Mouse (Mus musculus): ENCODE data around the gene Zfp992.
"Not testable (repeated sequence)": the region's sequence is repeated elsewhere in the genome, so short reads cannot be mapped to it uniquely, and the experiment has no call there.

DNA sequence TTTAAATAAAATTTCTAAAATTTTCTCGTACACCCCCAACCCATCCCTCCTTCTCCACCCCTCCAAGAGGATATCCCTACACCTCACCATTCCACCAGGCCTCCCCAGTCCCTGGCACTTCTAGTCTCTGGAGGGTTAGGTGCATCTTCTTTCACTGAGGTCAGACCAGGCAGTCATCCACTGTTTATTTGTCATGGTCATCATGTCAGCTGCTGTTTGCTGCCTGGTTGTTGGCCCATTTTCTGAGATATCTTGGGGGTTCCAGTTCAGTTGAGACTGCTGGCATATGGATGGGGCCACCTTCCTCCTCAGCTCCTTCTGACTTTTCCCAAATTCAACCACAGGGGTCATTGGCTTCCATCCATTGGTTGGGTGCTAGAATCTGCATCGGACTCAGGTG, 11.6 kb upstream of the Zfp992 start:
- not testable (repeated sequence) for TF ChIP-seq CTCF, EP300 (IDR thresholded peaks at IDR 0.05; ENCODE audit: low read depth)

All from liver, embryonic 14.5 days (tissue).